Mouse (Mus musculus): ENCODE results near the gene Lce6a.

- no peak for TF ChIP-seq POLR2A (IDR thresholded peaks at IDR 0.05; ENCODE audit: borderline replicate concordance, control insufficient read depth, low read depth, low read length)
- no peak for TF ChIP-seq CTCF (IDR thresholded peaks at IDR 0.05; ENCODE audit: control insufficient read depth, insufficient read depth, low read length)
These were observed 11.7 kb downstream of the Lce6a start for GRCm38 (mm10) chr3:92609804-92610203.

All from bone marrow, adult 2 months (tissue).